Mouse (Mus musculus) right cerebral cortex, adult 18-20 months (tissue): Measurements from ENCODE around the gene Gpr62.

Experiments used
- DNase-seq: peaks from one replicate; pipeline ENCODE4 v3.0.0; 2022; ENCODE audit warnings: mixed read lengths

Gene Gpr62

GRCm38 (mm10) chr9:106416826-106417225, 48.9 kb downstream of the Gpr62 start:
- DNase-seq = peak; percentile 57
